Mouse (Mus musculus) E14TG2a.4 (cell line): ENCODE measurements around the gene Plekhg3.

Source experiments
- CTCF ChIP-seq: conservative IDR thresholded peaks from 2 replicates; pipeline ENCODE4 v1.5.1; 2014; ENCODE audit warnings: low read length
- POU5F1 ChIP-seq: IDR thresholded peaks from 2 replicates; pipeline ENCODE4 v1.6.1; 2014; ENCODE audit warnings: low read length, borderline replicate concordance

DNA sequence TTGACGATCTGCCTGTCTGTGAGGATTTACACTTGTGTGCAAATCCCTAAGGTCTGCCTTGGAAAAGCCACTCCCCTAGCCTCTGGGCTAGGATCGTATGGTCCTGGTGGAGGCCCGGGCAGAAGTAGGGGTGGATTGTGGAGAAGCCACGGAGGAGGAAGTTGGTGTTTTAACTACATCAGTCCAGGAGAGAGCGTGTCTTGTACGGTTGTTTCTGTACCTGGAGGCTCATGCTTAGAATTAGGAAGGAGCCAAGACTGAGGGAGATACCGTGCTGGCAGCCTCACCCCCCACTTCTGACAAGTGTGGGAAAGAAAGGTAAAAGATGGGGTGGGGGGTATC is 17.4 kb downstream of the Plekhg3 start:
- no peak for TF ChIP-seq CTCF
- no peak for TF ChIP-seq POU5F1
